Mouse (Mus musculus): ENCODE measurements at regions not wholly inside any gene's neighbourhood (a gene's known extent, or its start where the extent isn't known, plus 50 kb on each side); places are given as distances from the start of the nearest gene placed in this dataset.

DNA sequence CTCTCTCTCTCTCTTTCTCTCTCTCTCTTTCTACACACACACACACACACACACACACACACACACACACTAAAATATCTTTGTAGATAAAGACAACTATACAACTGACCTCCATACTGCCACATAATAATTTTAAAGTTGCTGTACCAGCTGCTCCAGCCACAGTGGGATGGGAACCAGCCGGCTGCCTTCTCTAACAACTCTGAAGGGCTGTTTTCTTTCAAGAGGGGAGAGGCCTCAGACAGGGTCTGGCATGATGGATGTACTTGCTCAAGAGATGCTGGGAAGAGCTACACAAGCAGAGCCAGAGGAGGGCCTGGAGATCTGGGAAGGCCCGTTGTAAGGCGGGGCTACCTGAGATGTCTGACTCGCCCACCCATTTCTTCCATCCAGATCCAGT, 88.4 kb upstream of the Sh3gl3 start:
- H3K27ac ChIP-seq (ENCODE audit: insufficient read depth, low read depth): no peak overlapping the region
- no peak for TF ChIP-seq ETS1 (conservative IDR thresholded peaks at IDR 0.05; ENCODE audit: low read depth, low read length)
- no peak for TF ChIP-seq TCF12 (IDR thresholded peaks at IDR 0.05; ENCODE audit: low read depth, low read length)
- no peak for TF ChIP-seq IRF4 (IDR thresholded peaks at IDR 0.05; ENCODE audit: low read depth, low read length)
- no peak for TF ChIP-seq HCFC1 (IDR thresholded peaks at IDR 0.05; ENCODE audit: low read depth, low read length)
- TF ChIP-seq SIN3A (IDR thresholded peaks at IDR 0.05; ENCODE audit: low read length): no peak
- TF ChIP-seq TBP (conservative IDR thresholded peaks at IDR 0.05; ENCODE audit: low read depth, low read length): no peak
- TF ChIP-seq MAFK (IDR thresholded peaks at IDR 0.05; ENCODE audit: insufficient replicate concordance, low read length): no peak
- no peak for TF ChIP-seq CHD1 (IDR thresholded peaks at IDR 0.05; ENCODE audit: low read depth, low read length)
- no peak for TF ChIP-seq CHD2 (IDR thresholded peaks at IDR 0.05; ENCODE audit: low read length)
- no peak for TF ChIP-seq RCOR1 (conservative IDR thresholded peaks at IDR 0.05; ENCODE audit: low read depth, low read length)
- TF ChIP-seq USF2 (conservative IDR thresholded peaks at IDR 0.05; ENCODE audit: low read depth, low read length): no peak
- no peak overlapping the region for H3K4me3 ChIP-seq (replicated peaks in 1 of 3; ENCODE audit: low read depth in 2 of 3, low read length in 2 of 3, poor library complexity in 1 of 3)
- H3K9me3 ChIP-seq (replicated peaks; ENCODE audit: low read length): no peaks in the 10 kb centered on the region
- dilution Hi-C loops (cut with MboI; ENCODE audit: extremely low pct_ligation_motif_present, extremely low pct_unique_long_range_greater_than_20kb, low sequenced_read_pairs): no loop called here
- H3K4me2 ChIP-seq (ENCODE audit: insufficient read depth, low read depth, poor library complexity, severe bottlenecking): no peak overlapping the region
- H3K4me1 ChIP-seq (ENCODE audit: control insufficient read depth in 1 of 2, insufficient read depth in 2 of 2): peaks cover 0 to 9% of the 10 kb centered on the region in 2 experiments; a peak in 2 of 4 replicates
- no peak overlapping the region for H3K9ac ChIP-seq (ENCODE audit: insufficient read depth, low read depth)
- H3K27me3 ChIP-seq (replicated peaks): peaks cover 23% of the 10 kb centered on the region
- in situ Hi-C loops (cut with MboI; ENCODE audit: low pct_ligation_motif_present, low pct_unique_long_range_greater_than_20kb, low sequenced_read_pairs): no loop called here
- no peak for DNase-seq (ENCODE audit: extremely low read depth)
- H3K36me3 ChIP-seq (replicated peaks in 1 of 2; ENCODE audit: control insufficient read depth in 1 of 2, insufficient read depth in 1 of 2, low read length in 1 of 2): no peaks in the 10 kb centered on the region
- no peaks in the 10 kb centered on the region for H3K79me2 ChIP-seq (replicated peaks; ENCODE audit: control insufficient read depth, extremely low read depth, insufficient read depth, poor library complexity, severe bottlenecking)

DNA sequence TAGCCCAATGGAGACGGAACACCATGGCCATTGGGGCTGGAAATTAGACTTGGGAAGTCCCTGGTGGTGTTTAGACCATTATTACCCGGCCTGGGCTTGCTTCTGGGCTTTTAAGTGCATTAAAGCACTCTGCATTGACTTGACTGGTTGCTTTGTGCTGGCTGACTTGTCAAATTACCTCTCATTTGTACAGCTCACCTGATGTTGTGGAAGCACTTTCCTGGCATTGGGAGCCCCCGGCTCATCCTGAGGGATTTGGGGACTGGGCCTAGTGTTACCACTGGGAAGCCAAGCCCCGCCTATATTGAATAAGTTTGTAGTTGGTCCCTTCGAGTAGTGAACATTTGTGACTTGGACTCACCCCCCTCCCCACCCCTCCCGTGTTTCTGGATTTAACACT, 75.5 kb upstream of the Sh3gl3 start:
- Histone ChIP-seq H3K27me3 (replicated peaks) (peaks cover 12% of the 10 kb centered on the region), H3K4me2 (ENCODE audit: insufficient read depth, low read depth, poor library complexity, severe bottlenecking) (no peak overlapping the region), H3K4me1 (ENCODE audit: control insufficient read depth in 1 of 2, insufficient read depth in 2 of 2) (no peaks in the 10 kb centered on the region), H3K36me3 (replicated peaks in 1 of 2; ENCODE audit: control insufficient read depth in 1 of 2, insufficient read depth in 1 of 2, low read length in 1 of 2) (no peaks in the 10 kb centered on the region), H3K9me3 (replicated peaks; ENCODE audit: low read length) (peaks cover 2% of the 10 kb centered on the region), H3K4me3 (replicated peaks in 1 of 3; ENCODE audit: low read depth in 2 of 3, low read length in 2 of 3, poor library complexity in 1 of 3) (no peak overlapping the region), H3K79me2 (replicated peaks; ENCODE audit: control insufficient read depth, extremely low read depth, insufficient read depth, poor library complexity, severe bottlenecking) (no peaks in the 10 kb centered on the region), H3K27ac (ENCODE audit: insufficient read depth, low read depth) (no peak overlapping the region), H3K9ac (ENCODE audit: insufficient read depth, low read depth) (no peak overlapping the region)
- no peak for DNase-seq (ENCODE audit: extremely low read depth)
- dilution Hi-C loops (cut with MboI; ENCODE audit: extremely low pct_ligation_motif_present, extremely low pct_unique_long_range_greater_than_20kb, low sequenced_read_pairs) (no loop called here), in situ Hi-C loops (cut with MboI; ENCODE audit: low pct_ligation_motif_present, low pct_unique_long_range_greater_than_20kb, low sequenced_read_pairs) (no loop called here)
- TF ChIP-seq EP300 (IDR thresholded peaks at IDR 0.05; ENCODE audit: low read length) (no peak), CHD1 (IDR thresholded peaks at IDR 0.05; ENCODE audit: low read depth, low read length) (no peak), KAT2A (IDR thresholded peaks at IDR 0.05; ENCODE audit: insufficient replicate concordance, low read length) (no peak), ZNF384 (IDR thresholded peaks at IDR 0.05; ENCODE audit: low read depth, low read length) (no peak), MAX (IDR thresholded peaks at IDR 0.05; ENCODE audit: low read length) (no peak), SMC3 (IDR thresholded peaks at IDR 0.05; ENCODE audit: low read depth, low read length) (no peak), HCFC1 (IDR thresholded peaks at IDR 0.05; ENCODE audit: low read depth, low read length) (no peak), ELF1 (IDR thresholded peaks at IDR 0.05; ENCODE audit: low read depth, low read length) (no peak), MYC (IDR thresholded peaks at IDR 0.05; ENCODE audit: low read depth, low read length) (no peak), RAD21 (IDR thresholded peaks at IDR 0.05; ENCODE audit: low read depth, low read length) (no peak), POLR2A (IDR thresholded peaks at IDR 0.05; ENCODE audit: low read depth, low read length) (no peak), MAFK (IDR thresholded peaks at IDR 0.05; ENCODE audit: insufficient replicate concordance, low read length) (no peak), ZMIZ1 (IDR thresholded peaks at IDR 0.05; ENCODE audit: low read depth, low read length) (no peak), CHD2 (IDR thresholded peaks at IDR 0.05; ENCODE audit: low read length) (no peak), MAZ (IDR thresholded peaks at IDR 0.05; ENCODE audit: low read depth, low read length) (no peak), JUND (conservative IDR thresholded peaks at IDR 0.05; ENCODE audit: low read depth, low read length) (no peak), JUN (IDR thresholded peaks at IDR 0.05; ENCODE audit: insufficient read depth, low read depth, low read length) (no peak), NRF1 (IDR thresholded peaks at IDR 0.05; ENCODE audit: low read depth, low read length) (no peak), TCF12 (IDR thresholded peaks at IDR 0.05; ENCODE audit: low read depth, low read length) (no peak)
